Mouse (Mus musculus) lung, postnatal 25 days (tissue): Measurements from ENCODE around the gene Atf6.

Experiments used
- DNase-seq: peaks from one replicate; pipeline ENCODE4 v3.0.0; 2022; ENCODE audit warnings: low spot score

Gene Atf6

GRCm38 (mm10) chr1:170845448-170846307 is 21.9 kb downstream of the Atf6 start:
- DNase-seq, result no peak

GRCm38 (mm10) chr1:170844380-170844779 is 23.2 kb downstream of the Atf6 start:
- no peak for DNase-seq

- DNase-seq, result peak; percentile 51
These were observed 27.9 kb downstream of the Atf6 start for GRCm38 (mm10) chr1:170839685-170840084.

GRCm38 (mm10) chr1:170834756-170835155 is 32.8 kb downstream of the Atf6 start:
- peak; percentile 21 for DNase-seq

GRCm38 (mm10) chr1:170829781-170830180 is 37.8 kb downstream of the Atf6 start:
- DNase-seq, result no peak

- peak; percentile 33 for DNase-seq
These were observed 38.2 kb downstream of the Atf6 start for GRCm38 (mm10) chr1:170829344-170829743.

GRCm38 (mm10) chr1:170820103-170820814 is 47.3 kb downstream of the Atf6 start:
- no peak for DNase-seq

GRCm38 (mm10) chr1:170815287-170816004 is 52.1 kb downstream of the Atf6 start:
- no peak for DNase-seq

GRCm38 (mm10) chr1:170812822-170813221 is 54.7 kb downstream of the Atf6 start:
- no peak for DNase-seq

GRCm38 (mm10) chr1:170807600-170808270 is 59.8 kb downstream of the Atf6 start:
- DNase-seq, result no peak

- no peak for DNase-seq
These were observed 62.9 kb downstream of the Atf6 start for GRCm38 (mm10) chr1:170804721-170805120.

- no peak for DNase-seq
These were observed 64.9 kb downstream of the Atf6 start for GRCm38 (mm10) chr1:170802669-170803068.

- DNase-seq, result no peak
These were observed 66.9 kb downstream of the Atf6 start for GRCm38 (mm10) chr1:170800694-170801093.

- DNase-seq, result no peak
These were observed 71.7 kb downstream of the Atf6 start for GRCm38 (mm10) chr1:170795741-170796347.

- DNase-seq, result no peak
These were observed 76.0 kb downstream of the Atf6 start for GRCm38 (mm10) chr1:170791542-170791941.

GRCm38 (mm10) chr1:170791001-170791400 is 76.6 kb downstream of the Atf6 start:
- peak; percentile 12 for DNase-seq

GRCm38 (mm10) chr1:170787643-170788042 is 79.9 kb downstream of the Atf6 start:
- no peak for DNase-seq

- no peak for DNase-seq
These were observed 80.8 kb downstream of the Atf6 start for GRCm38 (mm10) chr1:170786570-170787341.

GRCm38 (mm10) chr1:170777688-170778087 is 89.9 kb downstream of the Atf6 start:
- DNase-seq, result no peak

GRCm38 (mm10) chr1:170774431-170774830 is 93.1 kb downstream of the Atf6 start:
- no peak for DNase-seq

GRCm38 (mm10) chr1:170773506-170773905 is 94.1 kb downstream of the Atf6 start:
- DNase-seq, result no peak
